Mouse (Mus musculus) C2C12 (cell line): ENCODE data around the gene Glrx. TPM values are rescaled to one million over a fixed set of nuclear protein-coding genes. Genes with fewer than 3 reads are reported as not detected.

ENCODE experiments used
- H3K27me3 ChIP-seq: one replicate; pipeline ENCODE4 v1.6.1; 2011; ENCODE audit not compliant: control insufficient read depth, insufficient read depth, insufficient read length
- H3K36me3 ChIP-seq: one replicate; pipeline ENCODE4 v1.6.1; 2011; ENCODE audit not compliant: control insufficient read depth, insufficient read depth
- H3K4me3 ChIP-seq: one replicate; pipeline ENCODE4 v1.5.1; 2011; ENCODE audit warnings: mild to moderate bottlenecking, control low read depth; ENCODE audit not compliant: poor library complexity, insufficient read depth, severe bottlenecking
- H3K79me2 ChIP-seq: one replicate; pipeline ENCODE4 v1.6.1; 2011; ENCODE audit not compliant: control insufficient read depth, insufficient read depth
- H3K79me3 ChIP-seq: one replicate; pipeline ENCODE4 v1.6.1; 2011; ENCODE audit warnings: low read depth, control low read depth
- H3ac ChIP-seq: one replicate; pipeline ENCODE3; 2011; ENCODE audit warnings: low read depth; ENCODE audit not compliant: control insufficient read depth, insufficient read length
- CEBPB ChIP-seq: IDR thresholded peaks from one replicate; pipeline ENCODE4 v1.6.1; 2011; ENCODE audit warnings: low read depth, mild to moderate bottlenecking, control low read depth, moderate library complexity
- CTCF ChIP-seq: IDR thresholded peaks from one replicate; pipeline ENCODE4 v1.5.1; 2011; ENCODE audit not compliant: control insufficient read depth, insufficient read depth, insufficient read length
- FOSL1 ChIP-seq: IDR thresholded peaks from one replicate; pipeline ENCODE4 v1.8.0; 2011; ENCODE audit warnings: mild to moderate bottlenecking, low read length; ENCODE audit not compliant: poor library complexity, insufficient read depth, severe bottlenecking
- MAX ChIP-seq: IDR thresholded peaks from one replicate; pipeline ENCODE4 v1.6.1; 2011; ENCODE audit warnings: mild to moderate bottlenecking, control low read depth
- MYOD1 ChIP-seq: IDR thresholded peaks from one replicate; pipeline ENCODE4 v1.6.1; 2011; ENCODE audit warnings: low read depth; ENCODE audit not compliant: control insufficient read depth, insufficient read length
- MYOG ChIP-seq: IDR thresholded peaks from one replicate; pipeline ENCODE4 v1.6.1; 2011; ENCODE audit not compliant: control insufficient read depth, insufficient read length; ENCODE audit errors: extremely low read depth
- USF1 ChIP-seq: IDR thresholded peaks from one replicate; pipeline ENCODE4 v1.6.1; 2011; ENCODE audit warnings: low read depth, mild to moderate bottlenecking, control low read depth, moderate library complexity
- long read RNA-seq, 2 experiments: library from polyadenylated mRNA; unstranded; transcript quantifications; one replicate each; pipeline ENCODE4 v2.0.0; 2019 to 2020
- polyA plus RNA-seq: library from polyadenylated mRNA; unstranded; fragments of >200 nt; fragmentation: generic; extraction: Trizol; gene quantifications from one replicate; pipeline ENCODE4 v1.2.1, GENCODE M21; 2012; ENCODE audit warnings: missing spikeins

The Glrx gene
- polyA plus RNA-seq, result 41.9 TPM
- long read RNA-seq, experiment 1, transcript Glrx-201 (3 exons, 1,345 nt), result major isoform, 115 of 130 reads
- long read RNA-seq, experiment 1, partial matches to known transcripts, result 1 of 130 reads
- long read RNA-seq, experiment 1, other reads (novel, unspliced or antisense), result 13 of 130 reads
- long read RNA-seq, experiment 2, full-length matches to known transcripts, result 97 of 107 reads
- long read RNA-seq, experiment 2, partial matches to known transcripts, result 1 of 107 reads
- long read RNA-seq, experiment 2, other reads (novel, unspliced or antisense), result 9 of 107 reads

GRCm38 (mm10) chr13:75839719-75840481, at the start of gene Glrx:
Glrx (plus strand) TSS chr13:75839868.
- Histone ChIP-seq H3K4me3 (peak within 1 kb of the TSS; percentile 59), H3ac (peak within 1 kb of the TSS; percentile 51), H3K27me3 (no peaks in the 10 kb centered on the region), H3K36me3 (no peaks in the 10 kb centered on the region), H3K79me3 (peaks cover 13% of the 10 kb centered on the region), H3K79me2 (peaks cover 26% of the 10 kb centered on the region)
- no peak for TF ChIP-seq FOSL1
- no peak for TF ChIP-seq MYOD1
- no peak for TF ChIP-seq MAX
- no peak for TF ChIP-seq CTCF
- TF ChIP-seq MYOG, result no peak
- TF ChIP-seq CEBPB, result no peak
- no peak for TF ChIP-seq USF1

- Histone ChIP-seq H3K79me3 (no peaks in the 10 kb centered on the region), H3K27me3 (no peaks in the 10 kb centered on the region), H3K36me3 (no peaks in the 10 kb centered on the region), H3K79me2 (no peaks in the 10 kb centered on the region), H3K4me3 (no peak overlapping the region), H3ac (no peak overlapping the region)
- TF ChIP-seq MYOD1, result no peak
- no peak for TF ChIP-seq CTCF
- TF ChIP-seq MYOG, result no peak
- no peak for TF ChIP-seq MAX
- no peak for TF ChIP-seq CEBPB
- TF ChIP-seq USF1, result no peak
- no peak for TF ChIP-seq FOSL1
These were observed 49.0 kb upstream of the Glrx start for GRCm38 (mm10) chr13:75790550-75791205.

- TF ChIP-seq USF1, result no peak
- no peak for TF ChIP-seq MAX
- no peak for TF ChIP-seq CTCF
- TF ChIP-seq FOSL1, result no peak
- TF ChIP-seq CEBPB, result no peak
- no peak for TF ChIP-seq MYOG
- TF ChIP-seq MYOD1, result no peak
These were observed 45.6 kb upstream of the Glrx start for GRCm38 (mm10) chr13:75793863-75794629.

GRCm38 (mm10) chr13:75797369-75798141, 42.1 kb upstream of the Glrx start:
- Histone ChIP-seq H3K79me3 (no peaks in the 10 kb centered on the region), H3K79me2 (no peaks in the 10 kb centered on the region), H3K36me3 (no peaks in the 10 kb centered on the region), H3K27me3 (no peaks in the 10 kb centered on the region), H3K4me3 (no peak overlapping the region), H3ac (peak overlapping the region; percentile 15)
- peak; percentile 90 for TF ChIP-seq MYOD1
- TF ChIP-seq MYOG, result no peak
- TF ChIP-seq USF1, result no peak
- TF ChIP-seq CTCF, result peak; percentile 97
- peak; percentile 90 for TF ChIP-seq CEBPB
- peak; percentile 74 for TF ChIP-seq FOSL1
- peak; percentile 70 for TF ChIP-seq MAX

More at GRCm38 (mm10) chr13:75793863-75794629, 45.6 kb upstream of the Glrx start:
- Histone ChIP-seq H3K79me3 (no peaks in the 10 kb centered on the region), H3K79me2 (no peaks in the 10 kb centered on the region), H3K36me3 (no peaks in the 10 kb centered on the region), H3K4me3 (no peak overlapping the region), H3ac (no peak overlapping the region), H3K27me3 (no peaks in the 10 kb centered on the region)
